Mouse (Mus musculus) hindbrain, embryonic 11.5 days (tissue): ENCODE results near the gene Card9. TPM values are rescaled to one million over a fixed set of nuclear protein-coding genes. Genes with fewer than 3 reads are reported as not detected.

Experiments used
- ATAC-seq: fragments of 200-750 bp; cut with Nextera tagmentation; 2 replicates; pipeline ENCODE4 v1.8.0; 2017; ENCODE audit warnings: mild to moderate bottlenecking, moderate TSS enrichment, moderate library complexity; ENCODE audit not compliant: low FRiP score
- DNase-seq: peaks from one replicate; pipeline ENCODE4 v3.0.0-alpha.2; 2015; ENCODE audit warnings: low spot score
- H3K27ac ChIP-seq: fragments of 300-500 bp; sonication (generic); 2 replicates; pipeline ENCODE4 v1.5.1; 2014; ENCODE audit warnings: mild to moderate bottlenecking, low read depth, low read length
- H3K27me3 ChIP-seq: fragments of 300-500 bp; sonication (generic); 2 replicates; pipeline ENCODE4 v1.6.1; 2014; ENCODE audit warnings: mild to moderate bottlenecking, low read length, moderate library complexity, mixed read lengths; ENCODE audit not compliant: control insufficient read depth, insufficient read depth
- H3K36me3 ChIP-seq: fragments of 300-500 bp; sonication (generic); 2 replicates; pipeline ENCODE4 v1.6.1; 2014; ENCODE audit warnings: mild to moderate bottlenecking, low read length, moderate library complexity, mixed read lengths; ENCODE audit not compliant: control insufficient read depth, insufficient read depth
- H3K4me1 ChIP-seq: fragments of 300-500 bp; sonication (generic); replicated peaks from 2 replicates; pipeline ENCODE4 v1.6.1; 2014; ENCODE audit warnings: low read length, mixed read lengths; ENCODE audit not compliant: control insufficient read depth, insufficient read depth
- H3K4me2 ChIP-seq: fragments of 300-500 bp; sonication (generic); replicated peaks from 2 replicates; pipeline ENCODE4 v1.6.1; 2014; ENCODE audit warnings: mild to moderate bottlenecking, low read depth, low read length
- H3K4me3 ChIP-seq: fragments of 300-500 bp; sonication (generic); 2 replicates; pipeline ENCODE4 v1.5.1; 2014; ENCODE audit warnings: low read depth, low read length
- H3K9ac ChIP-seq: fragments of 300-500 bp; sonication (generic); 2 replicates; pipeline ENCODE4 v1.6.1; 2014; ENCODE audit warnings: low read depth, low read length
- H3K9me3 ChIP-seq: fragments of 300-500 bp; sonication (generic); 2 replicates; pipeline ENCODE4 v1.6.1; 2016; ENCODE audit warnings: low read length; ENCODE audit not compliant: control insufficient read depth
- WGBS: fragments of 180-500 bp; shearing (Covaris S2); extraction: QIAGEN DNeasy Blood & Tissue Kit; methylation state at CpG from one replicate; pipeline ENCODE4 v1.1.7; 2014; 5-methylcytosine and 5-hydroxymethylcytosine counted together
- polyA plus RNA-seq: library from polyadenylated mRNA; unstranded; fragments of >200 nt; fragmentation: Nextera tagmentation; extraction: Ambion mirVana; gene quantifications from 2 replicates; pipeline ENCODE4 v1.2.1, GENCODE M21; 2014

Card9 gene
- polyA plus RNA-seq, 1 experiment from 2014 or later: 0.36 TPM

DNA sequence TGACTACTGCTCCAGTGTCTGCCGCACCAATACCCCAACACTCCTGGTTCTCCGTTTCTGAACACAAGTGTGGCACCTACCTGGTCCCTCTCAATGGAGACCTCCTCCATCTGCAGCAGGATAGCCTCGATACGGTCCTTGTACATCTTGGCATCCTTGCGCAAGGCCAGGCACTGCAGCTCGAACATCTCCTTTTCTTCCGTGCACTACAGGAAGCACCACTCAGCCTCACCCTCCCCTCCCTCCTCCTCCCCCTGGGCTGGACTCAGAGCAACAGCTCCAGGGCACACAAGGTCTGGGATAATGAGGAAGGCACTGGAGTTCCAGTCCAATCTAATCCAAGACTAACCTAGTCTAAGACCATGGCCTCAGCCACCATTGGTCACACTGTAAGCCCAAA lies 4.0 kb downstream of the Card9 start:
- Histone ChIP-seq H3K27ac (no peak overlapping the region), H3K4me3 (no peak overlapping the region), H3K27me3 (no peaks in the 10 kb centered on the region), H3K9ac (no peak overlapping the region), H3K36me3 (no peaks in the 10 kb centered on the region), H3K9me3 (no peaks in the 10 kb centered on the region), H3K4me2 (no peak overlapping the region), H3K4me1 (peaks cover 4% of the 10 kb centered on the region; the same call in 1 of the 2 replicates)
- DNase-seq (no peak), ATAC-seq (no peak)
- 83% methylated on average over 7 of the region's 7 CpGs for WGBS

DNA sequence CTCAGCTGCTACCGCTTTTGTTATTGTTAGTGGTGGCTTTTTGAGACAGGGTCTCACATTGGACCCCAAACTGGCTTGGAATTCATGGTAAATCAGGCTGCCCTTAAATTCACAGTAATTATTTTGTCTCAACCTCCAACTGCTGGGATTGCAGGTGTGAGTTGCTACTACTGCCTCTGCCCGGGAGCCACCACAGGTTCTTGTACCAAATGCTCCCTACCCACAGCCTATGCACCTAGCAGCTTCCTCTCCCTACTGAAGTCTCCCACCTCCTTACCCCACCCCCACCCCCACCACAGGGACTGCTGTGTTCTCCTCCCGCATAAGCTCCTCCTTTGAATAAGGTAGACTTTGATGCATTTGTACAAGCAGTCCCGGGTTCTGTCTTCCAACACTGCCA lies 4.5 kb downstream of the Card9 start:
- H3K36me3 ChIP-seq: no peaks in the 10 kb centered on the region
- H3K4me3 ChIP-seq: no peak overlapping the region
- DNase-seq (no peak), ATAC-seq (no peak)
- H3K9me3 ChIP-seq: no peaks in the 10 kb centered on the region
- no peak overlapping the region for H3K9ac ChIP-seq
- no peak overlapping the region for H3K4me2 ChIP-seq
- peaks cover 4% of the 10 kb centered on the region; the same call in 1 of the 2 replicates for H3K4me1 ChIP-seq
- H3K27ac ChIP-seq: no peak overlapping the region
- H3K27me3 ChIP-seq: no peaks in the 10 kb centered on the region
- WGBS: 86% methylated on average over 4 of the region's 4 CpGs

DNA sequence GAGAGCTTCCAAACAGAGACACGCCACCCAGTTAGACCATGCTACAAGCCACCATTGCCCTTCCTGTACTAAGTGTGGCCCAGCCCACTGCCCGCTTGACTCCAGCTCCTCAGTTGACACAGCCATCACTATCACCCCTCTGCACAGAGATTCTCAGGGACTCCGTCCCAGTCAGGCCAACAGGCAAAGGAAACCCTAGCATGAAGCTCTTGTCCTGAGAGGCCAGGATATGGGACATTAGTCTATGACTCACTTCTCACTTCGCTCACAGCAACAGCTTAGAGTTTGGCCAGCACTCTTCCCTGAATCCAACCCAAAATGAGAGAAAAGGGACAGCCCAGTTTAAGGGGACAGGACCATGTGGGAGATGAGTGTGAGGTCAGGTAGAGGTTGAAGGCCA lies 6.3 kb downstream of the Card9 start:
- no peak overlapping the region for H3K4me3 ChIP-seq
- peaks cover 10% of the 10 kb centered on the region for H3K4me1 ChIP-seq
- H3K36me3 ChIP-seq: 0 out of 2 replicates have a peak, but pooled peaks cover 2% of the 10 kb centered on the region
- 92% methylated on average over 4 of the region's 4 CpGs for WGBS
- H3K9ac ChIP-seq: no peak overlapping the region
- no peaks in the 10 kb centered on the region for H3K27me3 ChIP-seq
- DNase-seq (no peak), ATAC-seq (no peak)
- H3K4me2 ChIP-seq: no peak overlapping the region
- H3K27ac ChIP-seq: no peak overlapping the region
- no peaks in the 10 kb centered on the region for H3K9me3 ChIP-seq

DNA sequence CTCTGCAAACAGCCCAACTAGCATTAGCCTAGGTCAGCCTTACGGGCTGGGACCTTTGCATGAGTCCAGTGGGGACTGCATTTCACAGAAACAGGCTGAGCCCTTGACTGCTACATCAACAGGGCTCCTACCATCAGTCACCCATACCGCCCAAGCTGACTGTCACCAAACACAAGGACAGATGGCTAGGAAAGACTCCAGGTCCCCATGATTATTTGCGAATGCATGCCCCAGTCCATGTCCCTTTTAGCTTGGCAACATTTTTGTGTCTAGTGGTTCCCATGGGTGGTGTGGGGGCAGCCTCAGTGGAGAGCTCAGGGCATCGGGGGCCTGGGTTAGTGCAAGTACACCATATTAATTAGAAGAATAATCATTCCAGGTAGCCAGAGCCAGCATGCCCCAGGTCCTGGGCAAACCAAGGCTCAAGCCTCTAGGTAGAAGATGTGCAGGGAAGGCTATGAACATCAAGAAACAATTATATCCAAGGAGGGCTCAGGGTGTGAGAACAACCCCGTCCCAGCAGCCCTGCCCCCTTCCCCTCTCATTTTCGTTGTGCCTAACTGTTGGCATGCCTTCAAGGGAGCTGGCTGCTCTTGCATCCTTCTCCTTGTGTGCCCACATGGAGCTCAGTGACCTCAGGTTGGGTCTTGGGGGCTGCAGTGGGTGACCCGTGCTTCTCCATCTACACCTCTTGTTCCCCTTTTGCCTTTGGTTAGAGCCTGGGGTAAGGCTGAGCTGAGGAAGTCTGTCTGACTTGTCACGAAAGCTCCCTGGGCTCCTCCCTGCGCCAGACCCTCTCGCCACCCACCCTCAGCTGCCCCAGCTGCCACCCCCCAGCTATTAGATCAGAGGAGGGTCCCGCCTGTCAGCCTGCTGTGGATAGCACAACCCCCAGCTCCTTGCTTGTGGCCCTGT lies 7.4 kb downstream of the Card9 start:
- Histone ChIP-seq H3K36me3 (0 out of 2 replicates have a peak, but pooled peaks cover 2% of the 10 kb centered on the region), H3K9ac (peak overlapping the region; percentile 96; the same call in 1 of the 2 replicates), H3K27me3 (no peaks in the 10 kb centered on the region), H3K4me3 (peak overlapping the region; percentile 73), H3K9me3 (no peaks in the 10 kb centered on the region), H3K4me2 (peak overlapping the region; percentile 94), H3K4me1 (peaks cover 10% of the 10 kb centered on the region), H3K27ac (no peak overlapping the region)
- ATAC-seq (no peak), DNase-seq (no peak)
- 85% methylated on average over 11 of the region's 11 CpGs for WGBS

DNA sequence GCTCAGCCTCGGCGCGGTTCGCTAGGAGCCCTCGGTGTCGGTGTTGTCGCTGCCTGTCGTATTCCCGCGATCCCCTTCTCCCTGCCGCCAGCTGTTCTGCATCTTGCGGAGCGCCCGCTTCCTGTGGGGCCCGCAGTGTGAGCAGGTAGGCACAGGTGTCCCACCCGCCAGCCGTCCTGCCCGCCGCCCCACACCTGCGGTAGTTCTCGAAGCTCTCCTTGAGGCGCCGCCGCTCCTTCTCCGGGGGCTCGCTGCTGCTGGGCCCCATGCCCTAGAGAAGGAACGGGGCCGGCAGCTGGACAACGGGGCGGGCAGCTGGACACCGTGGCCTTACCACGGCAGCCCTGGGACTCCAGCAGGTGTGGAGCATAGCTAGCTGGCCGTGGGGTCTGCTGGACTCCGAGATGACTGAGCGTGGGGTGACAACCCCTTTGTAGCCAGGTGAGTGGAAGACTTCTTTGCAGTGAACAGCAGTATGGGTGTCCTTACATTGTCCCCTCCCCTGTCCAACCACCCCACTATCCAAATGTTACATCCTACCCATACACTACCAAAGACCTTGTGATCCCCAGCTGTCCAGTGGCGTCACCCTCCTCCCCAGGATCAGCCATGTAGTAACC lies 8.3 kb downstream of the Card9 start:
- Histone ChIP-seq H3K9ac (peak overlapping the region; percentile 96), H3K4me3 (peak overlapping the region; percentile 73), H3K9me3 (no peaks in the 10 kb centered on the region), H3K36me3 (0 out of 2 replicates have a peak, but pooled peaks cover 2% of the 10 kb centered on the region), H3K4me2 (peak overlapping the region; percentile 94), H3K27me3 (no peaks in the 10 kb centered on the region), H3K27ac (no peak overlapping the region), H3K4me1 (peaks cover 10% of the 10 kb centered on the region)
- 2% methylated on average over 36 of the region's 36 CpGs for WGBS
- ATAC-seq (peak; percentile 31; the same call in 1 of the 2 replicates), DNase-seq (no peak)

GRCm38 (mm10) chr2:26351358-26352290 lies 9.1 kb downstream of the Card9 start, which contains the start of gene Dnlz:
Gene Dnlz, minus strand, starts transcription at chr2:26352110.
- Histone ChIP-seq H3K36me3 (peaks cover 7% of the 10 kb centered on the region; the same call in 1 of the 2 replicates), H3K4me3 (peak within 1 kb of the TSS; percentile 73), H3K4me2 (peak within 1 kb of the TSS; percentile 94), H3K9ac (peak within 1 kb of the TSS; percentile 96), H3K9me3 (no peaks in the 10 kb centered on the region), H3K4me1 (peaks cover 10% of the 10 kb centered on the region), H3K27me3 (no peaks in the 10 kb centered on the region), H3K27ac (peak within 1 kb of the TSS; percentile 52)
- peak; percentile 75 for ATAC-seq
- DNase-seq: peak; percentile 94
- WGBS: 3% methylated on average over 62 of the region's 62 CpGs

- no peak overlapping the region for H3K4me3 ChIP-seq
- ATAC-seq: no peak
- WGBS: 75% methylated on average over 6 of the region's 6 CpGs
- no peak overlapping the region for H3K27ac ChIP-seq
- H3K4me2 ChIP-seq: no peak overlapping the region
- H3K36me3 ChIP-seq: peaks cover 12% of the 10 kb centered on the region; the same call in 1 of the 2 replicates
- no peaks in the 10 kb centered on the region for H3K27me3 ChIP-seq
- no peak for DNase-seq
- H3K9ac ChIP-seq: no peak overlapping the region
- H3K9me3 ChIP-seq: no peaks in the 10 kb centered on the region
- H3K4me1 ChIP-seq: peaks cover 10% of the 10 kb centered on the region
Measured at GRCm38 (mm10) chr2:26348241-26348640, 12.5 kb downstream of the Card9 start.
